Mouse (Mus musculus): ENCODE results near the gene Hells.
A peak's percentile ranks its signal among the peaks of the same experiment; 100 is the strongest.

The Hells gene

DNA sequence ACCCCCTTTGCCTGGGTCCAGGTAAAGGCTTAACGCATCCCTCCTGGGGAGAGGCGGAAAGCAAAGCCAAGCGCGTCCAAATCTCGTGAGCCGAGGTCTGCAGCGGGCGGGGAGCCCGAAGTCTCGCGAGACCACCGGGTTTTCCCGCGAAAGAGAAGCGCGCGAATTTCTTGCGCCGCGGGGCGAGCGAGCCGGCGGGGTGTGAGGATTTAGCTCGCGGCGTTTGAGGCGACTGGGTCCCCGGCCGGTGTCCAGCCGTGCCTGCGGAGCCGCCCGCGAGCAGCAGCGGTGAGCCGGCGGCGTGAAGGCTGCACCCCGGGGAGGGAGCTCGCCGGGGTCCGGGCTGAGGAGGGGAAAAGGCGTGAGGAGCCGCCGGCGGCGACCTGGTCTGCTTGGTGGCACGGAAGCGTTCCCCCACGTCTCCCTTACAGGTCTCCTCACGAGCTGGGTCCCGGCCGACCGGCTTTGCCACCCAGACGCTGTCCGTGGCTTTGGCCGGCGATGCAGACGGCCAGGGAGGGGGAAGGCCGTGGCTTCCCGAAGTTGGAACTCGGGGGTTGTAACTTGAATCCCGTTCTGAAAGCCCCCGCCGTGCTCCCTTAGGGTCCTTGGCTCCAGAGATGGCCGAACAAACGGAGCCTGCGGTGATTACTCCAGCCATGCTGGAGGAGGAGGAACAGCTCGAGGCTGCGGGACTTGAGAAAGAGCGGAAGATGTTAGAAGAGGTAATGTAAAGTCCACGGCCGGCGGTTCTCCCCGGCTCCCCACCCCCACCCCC is at the start of gene Hells:
Gene Hells (plus strand): TSS at position 128 of the 778 bp plus-strand sequence.
- DNase-seq, result peak; percentile 78

DNA sequence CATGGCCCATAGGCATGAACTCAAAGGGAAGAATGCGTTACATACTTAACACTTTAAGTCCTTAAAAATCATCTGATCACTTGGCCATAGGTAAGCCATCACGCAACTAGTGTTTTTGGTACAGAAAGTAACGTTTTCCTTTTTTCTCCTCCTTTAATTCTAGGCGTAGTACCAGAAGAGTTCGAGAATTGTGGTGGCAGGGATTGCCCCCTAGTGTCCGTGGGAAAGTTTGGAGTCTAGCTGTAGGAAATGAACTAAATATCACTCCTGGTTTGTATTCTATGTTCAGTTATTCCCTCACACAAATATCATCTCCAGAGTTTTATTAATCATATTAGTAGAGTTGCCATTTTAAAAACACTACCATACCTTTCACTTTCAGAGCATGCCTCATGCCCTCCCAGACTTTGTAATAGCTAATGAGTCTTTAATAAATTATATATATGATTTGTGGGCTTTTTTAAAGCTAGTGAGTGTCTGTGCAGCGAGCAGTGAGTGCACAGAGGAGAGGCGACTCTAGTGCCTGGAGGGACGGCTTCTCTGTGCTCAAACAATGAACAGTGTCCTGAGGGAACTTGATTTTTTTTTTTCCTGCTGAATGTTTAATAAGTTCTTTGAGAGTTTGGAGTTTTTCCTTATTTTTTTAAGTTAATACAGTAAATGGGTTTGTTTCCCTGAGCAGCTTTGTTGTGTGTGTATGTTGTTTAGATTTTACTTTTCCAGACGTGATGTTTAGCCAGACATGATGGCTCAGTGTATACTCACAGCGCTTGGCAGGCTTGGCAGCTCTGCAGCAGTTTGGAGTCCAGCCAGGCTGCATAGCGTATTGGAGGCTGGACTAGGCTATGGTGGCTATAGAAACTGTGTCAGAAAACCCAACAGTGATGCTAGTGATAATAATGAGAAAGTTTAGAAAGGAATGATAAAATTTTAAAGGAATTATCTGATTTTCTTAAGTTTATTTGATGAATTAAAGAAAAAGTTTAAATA is 29.3 kb upstream of the Hells start:
- DNase-seq, result peak; percentile 7

GRCm38 (mm10) chr19:38902501-38902900 is 28.2 kb upstream of the Hells start:
- DNase-seq, result no peak

- no peak for DNase-seq
Observed at GRCm38 (mm10) chr19:38913786-38914185, 16.9 kb upstream of the Hells start.

GRCm38 (mm10) chr19:38914926-38915325 is 15.8 kb upstream of the Hells start:
- DNase-seq, result no peak

DNA sequence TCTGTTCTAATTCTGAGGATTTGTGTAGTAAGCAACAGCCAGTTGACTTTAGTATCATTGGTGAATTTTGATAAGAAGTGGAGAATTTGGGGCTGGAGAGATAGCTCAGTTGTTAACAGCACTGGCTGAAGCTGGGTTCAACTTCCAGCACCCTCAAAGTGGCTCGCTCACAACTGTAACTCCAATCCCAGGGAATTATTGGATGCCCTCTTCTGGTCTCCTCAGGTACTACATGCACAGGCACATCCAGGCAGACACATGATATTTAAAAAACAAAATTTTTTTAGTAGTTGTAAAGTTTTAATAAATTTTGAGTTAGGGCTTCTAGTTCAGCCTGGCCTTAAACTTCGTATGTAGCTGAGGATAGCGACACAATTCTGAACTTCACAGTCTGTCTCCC is 15.0 kb upstream of the Hells start:
- no peak for DNase-seq

DNA sequence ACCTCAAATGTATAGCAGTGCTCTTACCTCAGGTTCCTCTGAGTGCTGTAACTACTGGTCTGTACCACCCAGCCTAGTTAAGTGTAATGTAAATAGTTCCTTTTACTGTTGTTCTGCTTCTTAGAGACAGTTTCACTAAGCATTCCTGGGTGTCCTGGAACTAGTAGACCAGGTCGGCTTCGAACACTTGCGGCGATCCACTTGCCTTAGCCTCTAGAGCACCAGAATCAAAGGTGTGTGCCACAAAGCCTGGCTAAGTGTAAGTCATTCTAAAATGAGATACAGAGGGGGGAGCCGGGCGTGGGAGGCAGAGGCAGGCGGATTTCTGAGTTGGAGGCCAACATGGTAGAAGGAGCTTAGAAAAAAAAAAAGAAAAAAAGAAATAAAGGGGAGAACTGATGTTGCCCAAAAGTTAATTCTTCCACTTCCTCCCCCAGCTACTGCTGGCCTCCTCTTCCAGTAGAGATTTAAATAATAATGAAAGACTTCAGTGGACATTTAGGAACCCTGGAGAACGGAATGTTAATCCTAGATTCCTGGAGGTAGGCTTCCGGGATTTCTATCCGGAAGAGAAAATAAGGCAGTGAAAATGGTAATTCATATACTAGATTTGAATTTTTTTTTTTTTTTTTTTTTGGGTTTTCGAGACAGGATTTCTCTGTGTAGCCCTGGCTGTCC is 2.1 kb upstream of the Hells start:
- no peak for DNase-seq

GRCm38 (mm10) chr19:38929471-38930251 is 1.1 kb upstream of the Hells start:
- no peak for DNase-seq

DNA sequence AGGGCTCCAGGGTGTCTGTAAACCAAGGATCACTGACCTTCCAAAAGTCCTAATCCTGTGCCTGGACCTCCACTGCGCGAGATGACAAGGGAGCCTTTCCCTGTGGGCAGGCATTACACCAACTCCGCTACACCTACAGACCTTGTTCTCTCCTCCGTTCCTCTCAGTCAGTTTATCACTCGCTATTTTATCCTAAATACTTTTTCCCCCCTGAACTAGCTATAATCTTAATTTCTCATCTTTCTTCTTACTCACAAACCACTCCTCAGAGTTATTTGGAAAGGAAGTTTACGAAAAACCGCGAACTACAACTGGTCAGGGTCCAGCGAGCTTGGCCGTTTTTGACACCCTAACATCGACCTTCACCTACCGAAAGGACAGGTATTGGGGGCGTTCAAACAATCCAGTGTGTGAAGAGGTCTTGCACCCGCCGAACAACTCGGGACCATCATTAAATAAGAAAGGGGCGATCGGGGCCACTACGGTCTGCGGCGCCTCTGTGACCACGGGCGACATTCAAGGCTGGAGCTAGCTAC is 395 bp upstream of the Hells start:
- no peak for DNase-seq

DNA sequence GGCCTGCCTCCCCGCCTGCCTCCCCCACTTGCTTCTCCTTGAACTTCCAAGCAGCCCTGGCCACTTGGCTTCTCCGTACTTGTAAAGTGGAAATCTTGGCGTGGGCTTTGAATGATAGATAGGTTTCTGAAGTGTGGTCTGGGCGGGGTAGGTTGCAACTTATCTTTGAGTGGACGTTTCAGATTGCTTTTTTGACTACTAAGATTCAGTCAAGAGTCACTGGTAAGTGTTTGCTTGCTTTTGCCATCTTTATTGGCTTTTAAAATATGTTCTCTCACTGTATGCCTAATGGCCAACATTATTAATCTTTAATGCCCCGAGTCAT is 813 bp downstream of the Hells start:
- DNase-seq, result no peak

DNA sequence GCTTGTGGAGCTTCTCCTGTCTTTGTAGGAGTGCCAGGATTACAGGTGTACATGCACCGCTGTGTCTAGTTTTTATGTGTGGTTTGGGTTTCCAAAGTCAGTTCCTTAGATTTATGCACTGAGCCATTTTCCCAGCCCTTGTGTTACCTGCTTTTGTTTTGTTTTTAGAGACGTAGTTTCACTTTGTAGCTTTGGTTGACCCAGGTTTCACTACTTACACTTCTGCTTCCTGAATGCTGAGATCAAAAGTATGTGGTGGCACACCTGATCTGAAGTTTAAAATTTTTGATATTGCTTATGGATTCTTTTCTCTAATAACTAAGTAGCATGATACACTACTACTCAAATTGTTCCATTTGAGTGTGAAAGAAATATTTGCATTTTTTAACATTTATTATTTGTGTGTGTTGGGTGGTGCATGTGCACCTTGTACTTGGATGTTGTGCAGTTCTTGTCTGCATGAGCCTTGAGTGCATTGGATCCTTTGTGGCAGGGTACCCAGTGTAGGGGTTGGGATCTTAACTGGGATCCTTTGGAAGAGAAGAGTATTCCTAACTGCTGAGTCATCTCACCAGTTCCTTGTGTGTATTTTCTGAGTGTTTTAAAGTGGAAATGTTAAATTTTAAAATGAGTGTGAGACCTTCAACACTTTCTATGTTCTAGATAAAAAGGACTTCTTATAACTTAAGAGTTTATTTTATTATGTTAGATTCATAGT is 14.0 kb downstream of the Hells start:
- no peak for DNase-seq

GRCm38 (mm10) chr19:38970741-38971140 is 40.0 kb downstream of the Hells start:
- DNase-seq, result no peak

DNA sequence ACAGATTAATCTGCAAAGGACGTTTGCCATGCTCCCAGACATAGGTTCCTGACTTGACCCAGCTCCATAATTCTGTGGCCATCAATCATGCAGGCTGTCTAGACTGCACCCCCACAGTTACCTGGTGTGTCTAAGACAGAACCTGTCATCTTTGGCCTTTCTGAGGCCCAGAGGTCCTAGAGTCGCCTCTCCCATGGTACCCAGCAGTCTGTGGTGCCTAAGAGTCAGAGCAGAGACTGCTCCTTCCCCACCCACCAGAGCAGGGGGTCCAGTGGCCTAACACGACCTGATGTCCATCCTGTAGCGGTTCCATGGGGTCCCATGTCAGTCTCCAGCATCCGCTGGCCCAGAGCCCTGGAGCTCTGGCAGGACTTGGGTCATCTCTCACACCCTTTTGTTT is 41.9 kb downstream of the Hells start:
- DNase-seq, result no peak

- no peak for DNase-seq
Observed at GRCm38 (mm10) chr19:38973666-38974065, 43.0 kb downstream of the Hells start.

DNA sequence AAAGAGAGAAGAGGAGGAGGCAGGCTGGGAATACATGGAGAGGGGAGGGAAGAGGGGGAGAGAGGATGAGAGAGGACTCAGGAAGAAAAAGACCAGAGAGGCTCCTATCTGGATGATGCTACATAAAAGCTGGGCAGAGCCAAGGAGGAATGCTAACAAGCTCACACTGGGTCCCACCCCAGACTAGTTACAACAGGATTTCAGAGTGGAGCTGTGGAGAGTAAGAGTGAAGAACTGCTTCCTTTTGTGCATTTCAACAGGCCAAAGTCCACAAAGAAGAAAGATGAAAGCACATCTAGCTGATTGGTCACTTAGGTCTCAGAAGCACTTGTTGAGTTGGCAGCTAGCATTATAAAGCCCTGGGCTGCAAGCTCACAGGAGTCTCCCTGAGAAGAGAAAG is 45.6 kb downstream of the Hells start:
- no peak for DNase-seq

DNA sequence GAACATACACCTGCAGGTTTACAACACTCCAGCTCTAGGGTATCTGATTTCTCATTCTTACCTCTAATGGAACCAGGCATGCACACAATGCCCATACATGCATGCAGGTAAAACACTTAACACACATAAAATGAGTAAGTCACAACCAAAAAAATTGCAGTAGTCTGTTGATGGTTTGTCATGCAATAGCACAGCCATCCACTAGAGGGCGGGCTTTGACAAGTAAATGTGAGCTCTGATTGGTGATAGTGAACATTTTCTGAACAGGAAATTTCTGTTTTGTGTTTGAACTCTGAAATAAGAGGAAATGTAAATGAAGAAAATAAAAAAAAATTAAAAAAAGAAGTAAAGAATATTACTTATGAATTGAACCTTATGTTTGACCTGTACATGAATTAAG is 51.3 kb downstream of the Hells start:
- DNase-seq, result peak; percentile 18

- no peak for DNase-seq
Observed at GRCm38 (mm10) chr19:38998248-38998647, 67.5 kb downstream of the Hells start.

DNA sequence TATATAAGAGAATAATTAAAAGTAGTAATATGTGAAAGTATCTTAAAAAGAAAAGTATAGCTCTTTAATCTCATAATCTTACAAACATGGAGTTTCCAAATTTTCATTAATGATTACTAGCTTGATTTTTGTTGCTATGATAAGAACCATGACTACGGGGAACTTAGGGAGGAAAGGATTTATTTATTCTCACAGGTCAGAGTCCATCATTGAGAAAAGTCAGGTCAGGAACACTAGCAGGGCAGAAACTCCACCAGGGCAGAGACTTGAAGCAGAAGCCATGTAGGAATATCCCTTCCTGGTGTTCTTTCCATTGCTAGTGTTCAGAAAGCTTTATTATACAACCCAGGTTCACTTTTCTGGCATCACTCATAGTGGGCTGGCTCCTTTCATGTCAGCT is 68.0 kb downstream of the Hells start:
- DNase-seq, result no peak

- no peak for DNase-seq
Observed at GRCm38 (mm10) chr19:39005132-39005531, 74.4 kb downstream of the Hells start.

- DNase-seq, result no peak
Observed at GRCm38 (mm10) chr19:39006715-39007114, 76.0 kb downstream of the Hells start, which contains the start of gene Cyp2c55. Gene Cyp2c55 (plus strand): TSS chr19:39007019.
